Mouse (Mus musculus) thymus, adult 2 months (tissue): ENCODE data around the gene Tmem191c. TPM values are rescaled to one million over a fixed set of nuclear protein-coding genes. Genes with fewer than 3 reads are reported as not detected.

Experiments
- DNase-seq: peaks from one replicate; pipeline ENCODE4 v3.0.0; 2021
- H3K27ac ChIP-seq: fragments of 200-500 bp; 2 replicates; pipeline ENCODE4 v1.5.1; 2012; ENCODE audit warnings: low read length, control low read depth; ENCODE audit not compliant: control insufficient read depth, insufficient read depth
- H3K27me3 ChIP-seq: fragments of 200-500 bp; 2 replicates; pipeline ENCODE4 v1.6.1; 2012; ENCODE audit warnings: mild to moderate bottlenecking, low read length, moderate library complexity, mixed read lengths; ENCODE audit not compliant: control insufficient read depth, insufficient read depth
- H3K36me3 ChIP-seq: fragments of 200-500 bp; 2 replicates; pipeline ENCODE4 v1.6.1; 2012; ENCODE audit warnings: mild to moderate bottlenecking, low read length, moderate library complexity; ENCODE audit not compliant: control insufficient read depth, insufficient read depth
- H3K4me1 ChIP-seq: fragments of 200-500 bp; replicated peaks from 2 replicates; pipeline ENCODE4 v1.6.1; 2012; ENCODE audit warnings: low read length; ENCODE audit not compliant: control insufficient read depth, insufficient read depth
- H3K4me3 ChIP-seq: fragments of 200-500 bp; 2 replicates; pipeline ENCODE4 v1.5.1; 2012; ENCODE audit warnings: mild to moderate bottlenecking, low read length, control low read depth, moderate library complexity; ENCODE audit not compliant: control insufficient read depth, insufficient read depth
- CTCF ChIP-seq: fragments of 200-500 bp; IDR thresholded peaks from 2 replicates; pipeline ENCODE4 v1.5.1; 2012; ENCODE audit warnings: mild to moderate bottlenecking, control low read depth, low read length, moderate library complexity, borderline replicate concordance; ENCODE audit not compliant: control insufficient read depth, poor library complexity, insufficient read depth; ENCODE audit errors: extremely low read depth
- POLR2A ChIP-seq: fragments of 200-500 bp; IDR thresholded peaks from 2 replicates; pipeline ENCODE4 v1.6.1; 2012; ENCODE audit warnings: mild to moderate bottlenecking, low read length, control low read depth, moderate library complexity; ENCODE audit not compliant: control insufficient read depth, poor library complexity, insufficient read depth; ENCODE audit errors: extremely low read depth
- WGBS: fragments of 180-500 bp; shearing (Covaris S2); methylation state at CpG from one replicate; pipeline ENCODE4 v1.1.7; 2018; 5-methylcytosine and 5-hydroxymethylcytosine counted together
- polyA plus RNA-seq: library from polyadenylated mRNA; depleted of rRNA; stranded (reverse); fragments of >200 nt; gene quantifications from 2 replicates; pipeline ENCODE4 v1.2.3, GENCODE M21; 2012

Gene Tmem191c
- polyA plus RNA-seq, 1 experiment = 72.6 TPM

DNA sequence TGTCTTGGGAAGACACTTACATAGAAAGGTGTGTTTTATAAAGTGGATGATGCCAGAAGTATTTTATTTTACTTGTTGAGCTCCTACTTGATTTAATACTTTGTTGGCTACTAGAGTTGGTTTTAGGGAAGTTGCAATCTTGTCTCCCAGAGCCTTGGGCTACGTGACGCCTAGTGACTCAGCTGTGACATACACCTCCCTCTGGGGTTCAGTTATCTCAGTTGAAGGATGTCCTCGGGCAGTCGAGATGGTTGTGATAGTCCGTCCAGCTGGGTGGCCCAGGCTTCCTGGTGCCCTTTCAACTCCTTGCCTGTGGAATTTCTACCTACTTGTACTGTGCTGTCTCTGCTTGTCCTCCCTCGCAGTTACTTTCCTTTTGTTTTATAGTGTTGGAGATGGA lies 26.7 kb upstream of the Tmem191c start:
- H3K36me3 ChIP-seq = no peaks in the 10 kb centered on the region
- 46% methylated on average over 6 of the region's 6 CpGs for WGBS
- H3K4me3 ChIP-seq = no peak overlapping the region
- no peak overlapping the region for H3K27ac ChIP-seq
- 0 out of 2 replicates have a peak, but pooled peaks cover 2% of the 10 kb centered on the region for H3K4me1 ChIP-seq
- no peaks in the 10 kb centered on the region for H3K27me3 ChIP-seq
- no peak for TF ChIP-seq POLR2A
- no peak for TF ChIP-seq CTCF
- no peak for DNase-seq

DNA sequence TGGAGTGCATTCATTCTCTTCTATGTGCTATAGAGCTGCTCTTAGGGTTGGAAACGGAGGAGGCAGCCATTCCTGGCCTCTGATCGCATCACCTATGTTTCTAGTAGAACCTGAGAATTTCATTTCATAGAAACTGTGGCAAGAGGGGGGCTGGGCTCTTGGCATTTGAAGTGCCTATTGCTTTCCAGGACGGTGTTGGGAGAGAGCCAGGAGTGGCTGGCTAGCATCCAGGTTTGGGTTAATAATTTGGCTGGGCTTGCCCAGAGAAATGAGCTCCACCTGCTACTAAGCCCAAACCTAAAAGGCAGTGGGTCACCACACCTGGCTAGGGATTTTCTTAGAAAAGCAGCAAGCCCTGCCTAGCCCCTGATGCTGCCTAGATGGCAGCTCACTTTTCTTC lies 24.3 kb upstream of the Tmem191c start:
- no peaks in the 10 kb centered on the region for H3K27me3 ChIP-seq
- TF ChIP-seq POLR2A (no peak), CTCF (no peak)
- no peaks in the 10 kb centered on the region for H3K36me3 ChIP-seq
- 93% methylated on average over 3 of the region's 3 CpGs for WGBS
- H3K27ac ChIP-seq = no peak overlapping the region
- 0 out of 2 replicates have a peak, but pooled peaks cover 2% of the 10 kb centered on the region for H3K4me1 ChIP-seq
- H3K4me3 ChIP-seq = no peak overlapping the region
- DNase-seq = no peak

DNA sequence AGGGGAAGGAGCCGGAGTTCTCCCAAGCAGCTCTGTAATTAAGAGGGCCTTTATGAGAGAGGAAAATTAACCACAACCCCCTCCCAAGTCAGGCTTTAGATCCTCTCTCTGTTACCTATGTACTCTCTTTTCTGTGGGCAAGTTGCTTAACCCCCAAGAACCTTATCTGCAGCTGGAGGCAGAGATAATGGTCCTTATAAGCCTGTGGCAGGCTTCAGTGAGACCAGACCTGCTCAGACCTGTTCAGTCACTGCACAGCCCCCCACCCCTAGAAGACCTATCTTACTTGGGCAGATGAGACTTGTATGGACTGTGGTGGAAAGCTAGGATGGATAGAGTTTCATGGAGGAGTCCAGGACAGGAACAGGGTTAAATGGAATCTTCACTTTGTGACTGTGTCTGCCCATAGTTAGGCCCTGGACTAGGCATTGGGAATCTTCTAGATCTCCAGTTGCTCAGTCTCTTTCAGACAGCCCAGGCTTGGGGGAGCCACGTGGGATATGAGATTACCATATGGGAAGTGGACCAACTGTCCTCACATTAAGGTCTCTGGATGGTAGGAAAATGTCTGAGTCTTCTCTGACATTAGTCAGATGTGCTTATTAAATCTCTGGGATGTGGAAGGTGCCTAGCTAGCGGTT lies 23.7 kb upstream of the Tmem191c start:
- Histone ChIP-seq H3K27ac (no peak overlapping the region), H3K36me3 (no peaks in the 10 kb centered on the region), H3K4me1 (0 out of 2 replicates have a peak, but pooled peaks cover 2% of the 10 kb centered on the region), H3K27me3 (no peaks in the 10 kb centered on the region), H3K4me3 (no peak overlapping the region)
- TF ChIP-seq CTCF (no peak), POLR2A (no peak)
- no peak for DNase-seq
- WGBS = 61% methylated on average over 3 of the region's 3 CpGs

DNA sequence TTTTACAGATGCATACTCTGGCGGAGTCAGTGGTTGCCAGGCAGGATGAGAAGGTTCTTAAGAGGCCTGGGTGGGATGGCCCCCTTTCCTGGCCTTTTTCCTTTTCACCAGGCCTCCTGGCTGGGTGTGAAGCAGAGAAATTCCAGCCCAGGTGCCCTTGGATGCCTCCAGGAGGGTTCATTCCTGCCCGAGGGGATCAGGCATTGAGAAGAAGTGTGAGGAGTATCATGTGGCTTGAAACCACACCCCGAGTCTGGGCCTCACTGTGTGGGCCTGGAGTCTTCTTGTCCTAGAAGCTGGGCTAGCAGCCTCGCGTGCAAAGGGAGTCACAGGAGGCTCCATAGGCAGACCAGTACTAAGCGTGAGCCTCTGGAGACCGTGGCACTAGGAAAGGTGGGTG lies 23.0 kb upstream of the Tmem191c start:
- H3K4me3 ChIP-seq = no peak overlapping the region
- TF ChIP-seq POLR2A (no peak), CTCF (no peak)
- 0 out of 2 replicates have a peak, but pooled peaks cover 2% of the 10 kb centered on the region for H3K4me1 ChIP-seq
- no peak for DNase-seq
- H3K36me3 ChIP-seq = peaks cover 5% of the 10 kb centered on the region
- WGBS = 86% methylated on average over 7 of the region's 7 CpGs
- H3K27me3 ChIP-seq = no peaks in the 10 kb centered on the region
- no peak overlapping the region for H3K27ac ChIP-seq

DNA sequence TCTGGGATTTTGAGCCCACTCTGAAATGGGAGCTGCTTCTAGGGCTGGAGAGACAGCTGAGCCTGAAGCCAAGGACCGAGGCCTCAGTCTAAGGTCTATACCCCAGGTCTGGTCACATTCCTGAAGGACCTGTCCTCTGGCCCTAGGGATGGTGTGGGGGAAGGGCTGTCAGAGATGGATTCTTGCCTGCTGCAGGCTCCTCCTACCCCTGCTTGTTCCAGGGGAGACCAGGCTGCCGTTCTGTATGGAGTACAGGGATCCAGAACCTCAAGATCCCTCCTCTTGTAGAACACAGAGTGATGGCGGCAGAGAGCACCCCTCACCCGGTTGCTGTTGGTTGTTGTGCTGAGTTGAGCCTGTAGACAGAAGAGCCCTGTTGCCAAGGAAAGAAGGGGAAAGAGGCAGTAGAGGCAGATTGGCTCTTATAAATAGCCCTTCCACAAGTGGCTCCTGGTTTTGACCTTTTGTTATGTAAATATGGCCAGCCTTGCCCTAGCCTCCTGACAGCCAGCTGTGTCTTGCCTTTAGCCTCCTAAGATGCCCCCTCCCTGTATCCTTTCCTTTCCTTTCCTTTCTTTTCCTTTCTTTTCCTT lies 21.8 kb upstream of the Tmem191c start:
- no peak for TF ChIP-seq CTCF
- TF ChIP-seq POLR2A = no peak
- Histone ChIP-seq H3K36me3 (peaks cover 8% of the 10 kb centered on the region), H3K27ac (no peak overlapping the region), H3K4me3 (no peak overlapping the region), H3K4me1 (0 out of 2 replicates have a peak, but pooled peaks cover 2% of the 10 kb centered on the region), H3K27me3 (no peaks in the 10 kb centered on the region)
- DNase-seq = no peak
- WGBS = 96% methylated on average over 4 of the region's 4 CpGs

DNA sequence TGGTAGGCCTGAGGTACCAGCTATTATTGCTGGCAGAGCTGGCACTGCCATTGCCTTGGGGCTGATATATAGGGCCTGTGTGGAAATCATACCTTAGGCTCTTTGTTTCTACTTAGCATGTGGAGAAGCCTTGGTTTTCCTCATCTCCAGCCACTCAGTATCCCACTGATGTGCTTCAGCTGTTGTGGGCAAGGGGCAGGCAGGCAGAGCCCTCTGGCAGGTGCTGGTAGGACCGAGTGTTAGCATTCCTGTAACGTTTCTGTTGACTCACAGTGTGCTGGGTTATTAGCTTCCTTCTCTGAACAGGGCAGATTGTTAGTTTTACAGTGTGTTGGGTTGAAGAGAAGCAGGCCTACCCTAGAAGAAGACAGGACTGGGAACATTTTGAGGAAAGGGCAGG lies 20.6 kb upstream of the Tmem191c start:
- H3K27ac ChIP-seq = no peak overlapping the region
- H3K4me3 ChIP-seq = no peak overlapping the region
- WGBS = 92% methylated on average over 2 of the region's 2 CpGs
- no peaks in the 10 kb centered on the region for H3K27me3 ChIP-seq
- no peak for TF ChIP-seq POLR2A
- TF ChIP-seq CTCF = no peak
- H3K4me1 ChIP-seq = 0 out of 2 replicates have a peak, but pooled peaks cover 2% of the 10 kb centered on the region
- no peak for DNase-seq
- H3K36me3 ChIP-seq = peaks cover 8% of the 10 kb centered on the region
